Mouse (Mus musculus): ENCODE measurements around the gene Gm45261. TPM values are rescaled to one million over a fixed set of nuclear protein-coding genes. Genes with fewer than 3 reads are reported as not detected.

Gm45261 gene
- polyA plus RNA-seq, 2 experiments, result not detected

- DNase-seq (ENCODE audit: low read depth in 3 of 3, low spot score in 3 of 3) (peak in 1 of 3 experiments; percentile 2), ATAC-seq (ENCODE audit: insufficient read depth) (no peak)
- Histone ChIP-seq H3K4me3 (ENCODE audit: insufficient read depth in 1 of 2, low read depth in 2 of 2, low read length in 2 of 2) (no peak overlapping the region), H3K9me3 (ENCODE audit: control insufficient read depth, low read length) (no peaks in the 10 kb centered on the region), H3K36me3 (replicated peaks; ENCODE audit: control insufficient read depth, insufficient read depth, low read depth) (no peaks in the 10 kb centered on the region), H3K4me1 (replicated peaks; ENCODE audit: control insufficient read depth in 2 of 2, insufficient read depth in 2 of 2, low read length in 1 of 2) (no peaks in the 10 kb centered on the region), H3K27ac (no peak overlapping the region), H3K4me2 (ENCODE audit: low read depth) (no peak overlapping the region), H3K9ac (replicated peaks) (no peak overlapping the region), H3K27me3 (ENCODE audit: control insufficient read depth, insufficient read depth, low read length) (no peaks in the 10 kb centered on the region)
- WGBS (ENCODE audit: insufficient replicate concordance), result 50% methylated on average over 4 of the region's 4 CpGs
- TF ChIP-seq EP300 (IDR thresholded peaks at IDR 0.05; ENCODE audit: low read depth) (no peak), CTCF (IDR thresholded peaks at IDR 0.05; ENCODE audit: low read depth) (no peak)
Observed at GRCm38 (mm10) chr1:80496360-80496759, 35.1 kb upstream of the Gm45261 start.

GRCm38 (mm10) chr1:80483419-80483818 is 22.2 kb upstream of the Gm45261 start:
- no peak for DNase-seq (ENCODE audit: low read depth in 3 of 3, low spot score in 3 of 3)
- H3K27me3 ChIP-seq (ENCODE audit: control insufficient read depth, insufficient read depth, low read length), result no peaks in the 10 kb centered on the region
- H3K4me3 ChIP-seq (ENCODE audit: insufficient read depth in 1 of 2, low read depth in 2 of 2, low read length in 2 of 2), result no peak overlapping the region
- no peaks in the 10 kb centered on the region for H3K9me3 ChIP-seq (ENCODE audit: control insufficient read depth, low read length)
- no peak overlapping the region for H3K27ac ChIP-seq
- H3K36me3 ChIP-seq (replicated peaks; ENCODE audit: control insufficient read depth, insufficient read depth, low read depth), result no peaks in the 10 kb centered on the region
- no peaks in the 10 kb centered on the region for H3K4me1 ChIP-seq (replicated peaks; ENCODE audit: control insufficient read depth in 2 of 2, insufficient read depth in 2 of 2, low read length in 1 of 2)
- ATAC-seq (ENCODE audit: insufficient read depth), result no peak
- TF ChIP-seq CTCF (IDR thresholded peaks at IDR 0.05; ENCODE audit: low read depth) (no peak), EP300 (IDR thresholded peaks at IDR 0.05; ENCODE audit: low read depth) (no peak)
- no peak overlapping the region for H3K9ac ChIP-seq (replicated peaks)
- 64% methylated on average over 5 of the region's 5 CpGs for WGBS (ENCODE audit: insufficient replicate concordance)
- no peak overlapping the region for H3K4me2 ChIP-seq (ENCODE audit: low read depth)

- H3K4me1 ChIP-seq (replicated peaks; ENCODE audit: control insufficient read depth in 2 of 2, insufficient read depth in 2 of 2, low read length in 1 of 2), result no peaks in the 10 kb centered on the region
- 36% methylated on average over 1 of the region's 1 CpGs for WGBS (ENCODE audit: insufficient replicate concordance)
- DNase-seq (ENCODE audit: low read depth in 3 of 3, low spot score in 3 of 3) (no peak), ATAC-seq (ENCODE audit: insufficient read depth) (no peak)
- no peaks in the 10 kb centered on the region for H3K36me3 ChIP-seq (replicated peaks; ENCODE audit: control insufficient read depth, insufficient read depth, low read depth)
- no peak for TF ChIP-seq EP300 (IDR thresholded peaks at IDR 0.05; ENCODE audit: low read depth)
- TF ChIP-seq CTCF (IDR thresholded peaks at IDR 0.05; ENCODE audit: low read depth), result no peak
- no peaks in the 10 kb centered on the region for H3K9me3 ChIP-seq (ENCODE audit: control insufficient read depth, low read length)
- no peak overlapping the region for H3K4me2 ChIP-seq (ENCODE audit: low read depth)
- no peak overlapping the region for H3K9ac ChIP-seq (replicated peaks)
- H3K27me3 ChIP-seq (ENCODE audit: control insufficient read depth, insufficient read depth, low read length), result no peaks in the 10 kb centered on the region
- H3K4me3 ChIP-seq (ENCODE audit: insufficient read depth in 1 of 2, low read depth in 2 of 2, low read length in 2 of 2), result no peak overlapping the region
- H3K27ac ChIP-seq, result no peak overlapping the region
Observed at GRCm38 (mm10) chr1:80474942-80475341, 13.7 kb upstream of the Gm45261 start.

GRCm38 (mm10) chr1:80472395-80472794 is 11.1 kb upstream of the Gm45261 start:
- no peak overlapping the region for H3K9ac ChIP-seq (replicated peaks)
- no peaks in the 10 kb centered on the region for H3K27me3 ChIP-seq (ENCODE audit: control insufficient read depth, insufficient read depth, low read length)
- H3K4me2 ChIP-seq (ENCODE audit: low read depth), result no peak overlapping the region
- TF ChIP-seq CTCF (IDR thresholded peaks at IDR 0.05; ENCODE audit: low read depth) (no peak), EP300 (IDR thresholded peaks at IDR 0.05; ENCODE audit: low read depth) (no peak)
- ATAC-seq (ENCODE audit: insufficient read depth) (no peak), DNase-seq (ENCODE audit: low read depth in 3 of 3, low spot score in 3 of 3) (no peak)
- H3K4me1 ChIP-seq (replicated peaks; ENCODE audit: control insufficient read depth in 2 of 2, insufficient read depth in 2 of 2, low read length in 1 of 2), result no peaks in the 10 kb centered on the region
- no peak overlapping the region for H3K4me3 ChIP-seq (ENCODE audit: insufficient read depth in 1 of 2, low read depth in 2 of 2, low read length in 2 of 2)
- no peaks in the 10 kb centered on the region for H3K9me3 ChIP-seq (ENCODE audit: control insufficient read depth, low read length)
- 89% methylated on average over 1 of the region's 1 CpGs for WGBS (ENCODE audit: insufficient replicate concordance)
- H3K27ac ChIP-seq, result no peak overlapping the region
- H3K36me3 ChIP-seq (replicated peaks; ENCODE audit: control insufficient read depth, insufficient read depth, low read depth), result no peaks in the 10 kb centered on the region

- ATAC-seq (ENCODE audit: insufficient read depth), result no peak
Observed at GRCm38 (mm10) chr1:80459923-80460322, 1.3 kb downstream of the Gm45261 start.

More at GRCm38 (mm10) chr1:80459923-80460322, 1.3 kb downstream of the Gm45261 start:
- H3K36me3 ChIP-seq (replicated peaks; ENCODE audit: control insufficient read depth, insufficient read depth, low read depth), result no peaks in the 10 kb centered on the region
- no peak for DNase-seq (ENCODE audit: low read depth in 3 of 3, low spot score in 3 of 3)
- H3K9me3 ChIP-seq (ENCODE audit: control insufficient read depth, low read length), result no peaks in the 10 kb centered on the region
- H3K27me3 ChIP-seq (ENCODE audit: control insufficient read depth, insufficient read depth, low read length), result no peaks in the 10 kb centered on the region
- no peak overlapping the region for H3K4me3 ChIP-seq (ENCODE audit: insufficient read depth in 1 of 2, low read depth in 2 of 2, low read length in 2 of 2)
- no peak overlapping the region for H3K27ac ChIP-seq
- 59% methylated on average over 1 of the region's 1 CpGs for WGBS (ENCODE audit: insufficient replicate concordance)
- TF ChIP-seq CTCF (IDR thresholded peaks at IDR 0.05; ENCODE audit: low read depth) (no peak), EP300 (IDR thresholded peaks at IDR 0.05; ENCODE audit: low read depth) (no peak)
- H3K4me1 ChIP-seq (replicated peaks; ENCODE audit: control insufficient read depth in 2 of 2, insufficient read depth in 2 of 2, low read length in 1 of 2), result no peaks in the 10 kb centered on the region
- no peak overlapping the region for H3K9ac ChIP-seq (replicated peaks)
- no peak overlapping the region for H3K4me2 ChIP-seq (ENCODE audit: low read depth)

All from liver, embryonic 14.5 days (tissue).